Mouse (Mus musculus) kidney, adult 2 months (tissue): ENCODE measurements at regions not wholly inside any gene's neighbourhood (a gene's known extent, or its start where the extent isn't known, plus 50 kb on each side); places are given as distances from the start of the nearest gene placed in this dataset.

Experiments used
- CTCF ChIP-seq: fragments of 200-500 bp; conservative IDR thresholded peaks from 2 replicates; pipeline ENCODE4 v1.5.1; 2011; ENCODE audit warnings: low read depth, mild to moderate bottlenecking, control low read depth, low read length, moderate library complexity, mixed read lengths; ENCODE audit not compliant: insufficient read depth, insufficient read length
- POLR2A ChIP-seq: fragments of 200-500 bp; IDR thresholded peaks from one replicate; pipeline ENCODE4 v1.6.1; 2011; ENCODE audit warnings: low read depth, low read length, control low read depth

DNA sequence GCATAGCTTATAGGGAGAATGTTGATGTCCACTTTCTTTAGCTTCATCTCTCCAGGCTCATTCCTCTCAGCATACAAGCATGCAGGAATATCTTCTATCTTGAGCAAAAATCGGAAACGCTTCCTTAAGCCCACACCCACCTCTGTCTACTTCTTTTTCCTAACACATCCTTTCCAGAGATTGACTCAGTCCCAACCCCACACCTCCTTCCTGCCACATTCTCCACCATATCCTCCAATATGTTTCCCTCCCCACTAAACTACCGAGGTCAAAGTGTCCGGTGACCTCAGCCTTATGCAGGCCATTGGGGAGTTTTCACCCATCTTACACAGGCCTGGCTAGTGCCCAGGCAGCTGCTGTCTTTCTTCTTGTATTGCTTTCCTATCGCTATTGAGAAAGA, 301.4 kb downstream of the Gm49356 start:
- TF ChIP-seq POLR2A (no peak), CTCF (no peak)
